Mouse (Mus musculus): Measurements from ENCODE around the gene Otub1.

DNA sequence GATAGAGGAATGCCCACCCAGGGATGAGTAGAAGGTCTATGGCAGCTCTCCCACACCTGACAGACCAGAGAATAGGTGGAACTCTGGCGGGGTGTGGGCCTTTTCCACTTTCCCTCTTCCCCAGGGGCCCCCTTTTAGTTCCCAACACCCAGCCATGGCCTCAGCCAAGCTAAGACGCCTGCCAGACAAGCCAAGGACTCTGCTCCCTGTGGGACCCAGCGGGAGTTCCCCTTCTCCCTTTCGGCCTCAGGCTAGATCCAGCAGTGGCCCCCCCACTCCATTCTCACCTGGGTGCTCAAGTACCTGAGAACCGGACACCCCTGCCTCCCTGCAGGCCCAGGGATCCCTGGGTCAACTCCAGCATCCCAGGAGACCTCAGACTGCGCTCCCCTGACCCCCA is 16.1 kb upstream of the Otub1 start:
- no peak for TF ChIP-seq CTCF (conservative IDR thresholded peaks at IDR 0.05; ENCODE audit: low read length)
- TF ChIP-seq NANOG (IDR thresholded peaks at IDR 0.05; ENCODE audit: borderline replicate concordance, low read length) = no peak
- no peak for TF ChIP-seq POU5F1 (IDR thresholded peaks at IDR 0.05; ENCODE audit: borderline replicate concordance, low read length)
